Mouse (Mus musculus) midbrain, embryonic 11.5 days (tissue): Measurements from ENCODE around the gene Ptpra. TPM values are rescaled to one million over a fixed set of nuclear protein-coding genes. Genes with fewer than 3 reads are reported as not detected.
A peak's percentile ranks its signal among the peaks of the same experiment; 100 is the strongest.

ENCODE experiments used
- ATAC-seq: fragments of 200-750 bp; cut with Nextera tagmentation; 2 replicates; pipeline ENCODE4 v1.8.0; 2017; ENCODE audit warnings: moderate TSS enrichment, moderate library complexity; ENCODE audit not compliant: low FRiP score
- DNase-seq: peaks from one replicate; pipeline ENCODE4 v3.0.0; 2015; ENCODE audit warnings: low spot score; ENCODE audit errors: missing footprints
- H3K27ac ChIP-seq: fragments of 300-500 bp; sonication (generic); 2 replicates; pipeline ENCODE4 v1.5.1; 2014; ENCODE audit warnings: low read depth, low read length
- H3K27me3 ChIP-seq: fragments of 300-500 bp; sonication (generic); 2 replicates; pipeline ENCODE4 v1.6.1; 2014; ENCODE audit warnings: mild to moderate bottlenecking, low read length, moderate library complexity, mixed read lengths; ENCODE audit not compliant: control insufficient read depth, insufficient read depth
- H3K36me3 ChIP-seq: fragments of 300-500 bp; sonication (generic); 2 replicates; pipeline ENCODE4 v1.6.1; 2014; ENCODE audit warnings: mild to moderate bottlenecking, low read length, moderate library complexity, mixed read lengths; ENCODE audit not compliant: control insufficient read depth, insufficient read depth
- H3K4me1 ChIP-seq: fragments of 300-500 bp; sonication (generic); 2 replicates; pipeline ENCODE4 v1.6.1; 2014; ENCODE audit warnings: low read length; ENCODE audit not compliant: control insufficient read depth, insufficient read depth
- H3K4me2 ChIP-seq: fragments of 300-500 bp; sonication (generic); 2 replicates; pipeline ENCODE4 v1.6.1; 2014; ENCODE audit warnings: mild to moderate bottlenecking, moderate library complexity
- H3K4me3 ChIP-seq: fragments of 300-500 bp; sonication (generic); 2 replicates; pipeline ENCODE4 v1.5.1; 2014; ENCODE audit warnings: low read depth, low read length
- H3K9ac ChIP-seq: fragments of 300-500 bp; sonication (generic); 2 replicates; pipeline ENCODE4 v1.6.1; 2014; ENCODE audit warnings: low read length
- H3K9me3 ChIP-seq: fragments of 300-500 bp; sonication (generic); 2 replicates; pipeline ENCODE4 v1.6.1; 2016; ENCODE audit warnings: low read length; ENCODE audit not compliant: control insufficient read depth
- WGBS: fragments of 180-500 bp; shearing (Covaris S2); extraction: QIAGEN DNeasy Blood & Tissue Kit; methylation state at CpG from one replicate; pipeline ENCODE4 v1.1.7; 2014; 5-methylcytosine and 5-hydroxymethylcytosine counted together
- polyA plus RNA-seq: library from polyadenylated mRNA; unstranded; fragments of >200 nt; fragmentation: Nextera tagmentation; extraction: Ambion mirVana; gene quantifications from 2 replicates; pipeline ENCODE4 v1.2.1, GENCODE M21; 2014

The Ptpra gene
- polyA plus RNA-seq, 1 experiment from 2014 or later, result 111 TPM

DNA sequence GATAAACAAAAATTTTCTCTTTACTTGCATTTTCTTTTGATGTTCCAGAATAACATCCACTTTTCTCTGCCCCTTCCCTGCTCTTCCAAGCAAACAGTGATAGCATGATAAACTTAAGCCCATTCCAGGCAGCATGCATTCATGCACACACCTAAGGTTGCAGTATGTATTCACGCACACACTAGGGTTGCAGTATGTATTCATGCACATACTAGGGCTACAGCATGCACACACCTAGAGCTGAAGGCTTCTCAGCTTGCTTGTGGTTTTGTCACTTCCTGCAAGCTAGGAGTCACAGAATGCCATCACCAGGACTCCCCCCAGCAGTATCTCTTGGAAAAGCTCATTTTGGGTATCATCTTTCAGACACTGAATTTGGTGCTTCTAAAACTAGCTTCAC, 13.3 kb upstream of the Ptpra start:
- H3K4me1 ChIP-seq, result no peaks in the 10 kb centered on the region
- DNase-seq (no peak), ATAC-seq (no peak)
- peaks cover 23% of the 10 kb centered on the region for H3K36me3 ChIP-seq
- no peaks in the 10 kb centered on the region for H3K9me3 ChIP-seq
- H3K4me2 ChIP-seq, result no peak overlapping the region
- WGBS, result 100% methylated on average over 1 of the region's 1 CpGs
- no peak overlapping the region for H3K9ac ChIP-seq
- H3K4me3 ChIP-seq, result no peak overlapping the region
- no peaks in the 10 kb centered on the region for H3K27me3 ChIP-seq
- H3K27ac ChIP-seq, result no peak overlapping the region

- H3K9me3 ChIP-seq, result no peaks in the 10 kb centered on the region
- H3K27ac ChIP-seq, result no peak overlapping the region
- DNase-seq (no peak), ATAC-seq (no peak)
- no peak overlapping the region for H3K9ac ChIP-seq
- H3K4me1 ChIP-seq, result no peaks in the 10 kb centered on the region
- 97% methylated on average over 3 of the region's 3 CpGs for WGBS
- H3K4me3 ChIP-seq, result no peak overlapping the region
- no peaks in the 10 kb centered on the region for H3K27me3 ChIP-seq
- H3K4me2 ChIP-seq, result no peak overlapping the region
- peaks cover 26% of the 10 kb centered on the region for H3K36me3 ChIP-seq
Measured at GRCm38 (mm10) chr2:130438861-130439260, 11.2 kb upstream of the Ptpra start.

DNA sequence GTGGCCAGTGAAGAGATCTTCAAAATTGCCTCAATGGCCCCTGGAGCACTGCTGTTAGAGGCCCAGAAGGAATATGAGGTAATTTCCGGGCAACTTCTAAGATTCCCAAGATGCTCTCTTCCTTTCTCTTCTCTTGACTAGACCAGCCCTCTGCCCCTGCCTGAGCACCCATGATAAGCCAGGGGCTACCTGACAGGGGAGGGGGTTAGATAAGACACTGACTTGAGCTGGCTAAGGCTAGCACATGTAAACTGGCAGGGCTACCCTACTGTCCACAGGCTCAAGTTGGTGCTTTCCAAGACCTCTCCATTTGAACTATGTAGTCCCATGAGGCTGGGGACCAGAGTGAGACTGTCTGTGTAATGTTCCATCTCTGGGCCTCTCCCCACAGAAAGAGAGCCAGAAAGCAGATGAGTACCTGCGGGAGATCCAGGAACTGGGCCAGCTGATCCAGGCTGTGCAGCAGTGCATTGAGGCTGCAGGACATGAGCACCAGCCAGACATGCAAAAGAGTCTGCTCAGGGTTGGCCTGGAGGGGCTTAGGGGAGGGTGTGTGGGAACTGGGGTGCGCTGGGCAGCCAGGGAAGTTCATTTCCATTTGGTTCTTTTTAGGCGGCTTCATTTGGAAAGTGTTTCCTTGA, 10.1 kb upstream of the Ptpra start:
- WGBS, result 89% methylated on average over 4 of the region's 4 CpGs
- no peak overlapping the region for H3K4me2 ChIP-seq
- DNase-seq (no peak), ATAC-seq (no peak)
- H3K4me1 ChIP-seq, result no peaks in the 10 kb centered on the region
- peaks cover 26% of the 10 kb centered on the region for H3K36me3 ChIP-seq
- H3K4me3 ChIP-seq, result no peak overlapping the region
- H3K27me3 ChIP-seq, result no peaks in the 10 kb centered on the region
- no peak overlapping the region for H3K27ac ChIP-seq
- no peak overlapping the region for H3K9ac ChIP-seq
- H3K9me3 ChIP-seq, result no peaks in the 10 kb centered on the region

GRCm38 (mm10) chr2:130442162-130442561, 7.9 kb upstream of the Ptpra start:
- DNase-seq (no peak), ATAC-seq (no peak)
- Histone ChIP-seq H3K27me3 (no peaks in the 10 kb centered on the region), H3K4me3 (no peak overlapping the region), H3K27ac (no peak overlapping the region), H3K4me2 (no peak overlapping the region), H3K9ac (no peak overlapping the region), H3K4me1 (no peaks in the 10 kb centered on the region), H3K36me3 (peaks cover 26% of the 10 kb centered on the region), H3K9me3 (no peaks in the 10 kb centered on the region)
- WGBS, result 84% methylated on average over 10 of the region's 10 CpGs

DNA sequence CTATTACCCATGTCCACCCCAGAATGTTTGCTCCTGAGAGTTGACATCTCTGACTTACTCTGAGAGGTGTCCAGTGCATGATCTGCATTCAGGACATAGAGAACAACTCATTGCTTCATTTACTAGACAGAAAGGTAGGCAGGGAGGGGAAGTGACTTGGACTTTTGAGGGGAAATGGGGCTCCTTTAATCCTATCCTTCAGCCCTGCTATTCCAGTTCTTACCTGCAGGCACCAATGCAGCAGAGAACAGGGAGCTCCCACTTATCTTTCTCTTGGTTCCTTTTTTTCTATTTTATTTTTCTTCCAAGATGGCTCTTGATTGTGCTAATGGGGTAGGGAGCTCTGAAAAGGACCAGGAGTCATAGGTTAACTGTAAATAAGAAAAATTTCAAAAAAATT, 1.6 kb upstream of the Ptpra start:
- H3K4me2 ChIP-seq, result no peak overlapping the region
- ATAC-seq (no peak), DNase-seq (no peak)
- H3K9me3 ChIP-seq, result no peaks in the 10 kb centered on the region
- peaks cover 11% of the 10 kb centered on the region; the same call in 1 of the 2 replicates for H3K4me1 ChIP-seq
- H3K27ac ChIP-seq, result no peak overlapping the region
- peaks cover 4% of the 10 kb centered on the region; the same call in 1 of the 2 replicates for H3K27me3 ChIP-seq
- peaks cover 3% of the 10 kb centered on the region; the same call in 1 of the 2 replicates for H3K36me3 ChIP-seq
- H3K4me3 ChIP-seq, result no peak overlapping the region
- no peak overlapping the region for H3K9ac ChIP-seq

DNA sequence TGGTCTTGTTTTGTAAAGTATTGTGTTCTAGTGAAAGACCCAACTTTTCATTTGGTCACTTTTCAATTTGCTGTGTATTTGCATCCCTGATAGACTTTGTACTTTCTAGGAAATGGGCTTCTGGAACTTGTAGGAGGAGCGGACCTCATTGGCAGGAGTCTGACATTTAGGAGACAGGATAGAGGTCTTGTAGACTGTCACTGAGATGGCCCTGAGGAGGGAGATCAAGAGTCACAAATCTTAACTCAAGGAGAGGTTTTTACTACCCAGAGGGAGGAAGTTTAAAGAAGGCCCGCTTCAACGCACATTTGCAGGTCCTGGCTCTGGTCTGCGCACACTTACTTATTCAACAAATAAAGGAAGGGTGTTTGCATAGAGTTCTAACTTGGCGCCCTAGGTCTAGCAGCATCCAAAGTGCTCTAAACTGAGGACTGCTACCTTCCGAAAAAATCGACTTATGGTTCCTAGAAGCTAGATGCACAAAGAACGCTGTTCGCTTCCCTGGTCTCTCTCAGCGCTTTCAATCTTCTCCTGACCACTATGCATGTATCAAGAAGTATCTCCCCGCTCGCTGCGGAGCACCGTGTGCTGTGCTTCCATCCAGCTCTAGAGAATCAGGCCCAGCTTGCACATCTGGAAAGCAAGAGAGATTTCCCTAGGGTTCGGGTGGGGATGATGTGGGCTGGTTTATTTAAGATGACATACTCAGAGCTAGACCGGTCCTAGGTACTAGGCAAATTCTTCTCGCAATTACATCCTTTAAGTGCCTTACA, 871 bp upstream of the Ptpra start:
- Histone ChIP-seq H3K36me3 (no peaks in the 10 kb centered on the region), H3K27ac (no peak overlapping the region), H3K4me3 (peak overlapping the region; percentile 91), H3K27me3 (peaks cover 4% of the 10 kb centered on the region; the same call in 1 of the 2 replicates), H3K4me1 (peaks cover 11% of the 10 kb centered on the region; the same call in 1 of the 2 replicates), H3K9me3 (no peaks in the 10 kb centered on the region), H3K9ac (peak overlapping the region; percentile 7; the same call in 1 of the 2 replicates), H3K4me2 (peak overlapping the region; percentile 79)
- ATAC-seq (peak; percentile 10), DNase-seq (peak; percentile 95)
- WGBS, result 9% methylated on average over 17 of the region's 17 CpGs

DNA sequence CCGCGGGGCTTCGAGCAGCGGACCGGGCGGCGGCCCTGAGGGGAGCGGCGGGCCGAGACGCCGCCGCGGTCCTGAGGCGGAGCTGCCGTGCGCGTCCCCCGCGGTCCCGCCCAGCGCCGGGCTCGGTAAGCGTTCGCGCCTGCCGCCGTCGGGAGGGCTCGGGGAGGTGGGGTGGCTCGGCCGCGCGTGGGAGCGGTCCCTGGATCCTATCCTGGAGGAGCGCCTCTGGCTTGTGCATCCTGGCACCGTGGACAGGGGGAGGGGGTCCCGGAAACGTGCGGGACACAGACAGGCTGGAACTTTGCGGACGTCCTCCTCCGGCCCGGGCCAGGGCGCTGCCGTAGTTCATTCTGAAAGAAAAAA, 337 bp downstream of the Ptpra start:
- ATAC-seq (peak; percentile 85), DNase-seq (no peak)
- H3K27ac ChIP-seq, result peak overlapping the region; percentile 60
- H3K27me3 ChIP-seq, result peaks cover 4% of the 10 kb centered on the region; the same call in 1 of the 2 replicates
- WGBS, result under 1% methylated on average over 36 of the region's 47 CpGs
- H3K9me3 ChIP-seq, result no peaks in the 10 kb centered on the region
- H3K4me2 ChIP-seq, result peak overlapping the region; percentile 79
- H3K36me3 ChIP-seq, result no peaks in the 10 kb centered on the region
- H3K4me3 ChIP-seq, result peak overlapping the region; percentile 91
- peak overlapping the region; percentile 88 for H3K9ac ChIP-seq
- peaks cover 11% of the 10 kb centered on the region; the same call in 1 of the 2 replicates for H3K4me1 ChIP-seq

- Histone ChIP-seq H3K4me1 (peaks cover 11% of the 10 kb centered on the region; the same call in 1 of the 2 replicates), H3K4me2 (peak overlapping the region; percentile 79), H3K9me3 (no peaks in the 10 kb centered on the region), H3K9ac (peak overlapping the region; percentile 88), H3K36me3 (no peaks in the 10 kb centered on the region), H3K27me3 (peaks cover 4% of the 10 kb centered on the region; the same call in 1 of the 2 replicates), H3K27ac (no peak overlapping the region), H3K4me3 (peak overlapping the region; percentile 91)
- no peak for DNase-seq
- WGBS, result 74% methylated on average over 14 of the region's 14 CpGs
- no peak for ATAC-seq
Measured at GRCm38 (mm10) chr2:130451086-130451726, 1.1 kb downstream of the Ptpra start.

DNA sequence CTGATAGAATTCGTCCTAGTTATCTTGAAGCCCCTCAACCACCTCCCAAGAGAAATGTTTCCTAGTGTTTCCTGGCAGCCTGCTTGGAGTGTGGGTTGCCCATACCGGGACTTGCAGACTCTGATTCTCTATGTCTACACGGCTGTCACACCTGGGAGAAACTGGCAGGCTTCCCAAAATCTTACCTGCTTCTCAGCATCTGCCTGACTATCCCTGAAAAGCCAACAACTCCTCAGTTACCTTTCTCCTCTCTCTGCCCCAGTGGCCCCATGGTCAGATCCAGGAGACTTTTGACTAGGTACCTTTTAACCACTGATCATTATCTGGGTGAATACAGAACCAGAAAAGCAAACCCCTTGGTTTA, 1.6 kb downstream of the Ptpra start:
- ATAC-seq (no peak), DNase-seq (no peak)
- Histone ChIP-seq H3K9me3 (no peaks in the 10 kb centered on the region), H3K27me3 (peaks cover 4% of the 10 kb centered on the region; the same call in 1 of the 2 replicates), H3K4me2 (peak overlapping the region; percentile 79), H3K36me3 (no peaks in the 10 kb centered on the region), H3K27ac (no peak overlapping the region), H3K4me1 (peaks cover 11% of the 10 kb centered on the region; the same call in 1 of the 2 replicates), H3K9ac (no peak overlapping the region), H3K4me3 (no peak overlapping the region)
- 78% methylated on average over 3 of the region's 3 CpGs for WGBS
